ENCODE assay signal across 25 mouse cellular contexts in genomic region chr3:156817452-156817851, GRCm38 (mm10).
"Had no signal": no experiment of that assay in that cellular context is flagged by ENCODE, and none has a peak within 500 bp of the region (broad histone marks: within the 10 kb centered on the region; RNA-seq: fewer than 3 reads in every experiment).

No protein-coding gene starts in this region.

- H3K4me1 ChIP-seq: limb, embryonic 15.5 days; liver, embryonic 12.5 days; liver, embryonic 15.5 days; lung, embryonic 15.5 days; megakaryocyte, embryonic 14.5 days; neural tube, embryonic 12.5 days had no signal

- H3K9me3 ChIP-seq: limb, embryonic 15.5 days; liver, embryonic 12.5 days; liver, embryonic 15.5 days; lung, embryonic 15.5 days; neural tube, embryonic 12.5 days; neural tube, embryonic 15.5 days had no signal

- H3K9ac ChIP-seq: limb, embryonic 15.5 days; liver, embryonic 12.5 days; liver, embryonic 15.5 days; lung, embryonic 15.5 days; neural tube, embryonic 12.5 days; neural tube, embryonic 15.5 days had no signal

- ATAC-seq: inflammation-experienced regulatory T-cells, adult 6 months; intestine, embryonic 16.5 days; liver, embryonic 12.5 days had no signal

- H3K36me3 ChIP-seq: limb, embryonic 15.5 days; liver, embryonic 12.5 days; liver, embryonic 15.5 days; lung, embryonic 15.5 days; neural tube, embryonic 12.5 days; neural tube, embryonic 15.5 days had no signal

- H3K27me3 ChIP-seq: limb, embryonic 15.5 days; liver, embryonic 12.5 days; liver, embryonic 15.5 days; lung, embryonic 15.5 days; megakaryocyte, embryonic 14.5 days; neural tube, embryonic 12.5 days; neural tube, embryonic 15.5 days had no signal

- H3K4me3 ChIP-seq: layer of hippocampus, adult 2 months; left cerebral cortex, adult 2 months; limb, embryonic 15.5 days; liver, embryonic 12.5 days; liver, embryonic 15.5 days; lung, embryonic 15.5 days; megakaryocyte, embryonic 14.5 days; neural tube, embryonic 12.5 days; neural tube, embryonic 15.5 days had no signal

- DNase-seq: kidney, adult 8-10 months; layer of hippocampus, adult 9-11 months; lung, adult 18-20 months; lung, postnatal 10 days; lung, postnatal 36 days; midbrain, embryonic 14.5 days; right cerebral cortex, adult 18-20 months; right cerebral cortex, postnatal 14 days; right cerebral cortex, postnatal 4 days; thymus, adult 2 months; thymus, postnatal 14 days; thymus, postnatal 4 days had no signal

- H3K4me2 ChIP-seq: limb, embryonic 15.5 days; liver, embryonic 12.5 days; liver, embryonic 15.5 days; lung, embryonic 15.5 days; midbrain, embryonic 11.5 days; neural tube, embryonic 12.5 days; neural tube, embryonic 15.5 days had no signal

- H3K27ac ChIP-seq: layer of hippocampus, adult 2 months; left cerebral cortex, adult 2 months; limb, embryonic 15.5 days; liver, embryonic 12.5 days; liver, embryonic 15.5 days; lung, embryonic 15.5 days; neural tube, embryonic 12.5 days; neural tube, embryonic 15.5 days; stomach, postnatal 0 days had no signal
